Mouse (Mus musculus): ENCODE results near the gene Mrpl34.

- TF ChIP-seq CTCF (IDR thresholded peaks at IDR 0.05; ENCODE audit: control insufficient read depth, insufficient read depth, insufficient replicate concordance, low read depth, low read length) (no peak), POLR2A (IDR thresholded peaks at IDR 0.05; ENCODE audit: control insufficient read depth, low read depth, low read length) (no peak)
Observed at GRCm38 (mm10) chr8:71485142-71486135, 20.7 kb downstream of the Mrpl34 start, which contains the start of gene Ano8.

Data from testis, adult 2 months (tissue).